Mouse (Mus musculus): Measurements from ENCODE around the gene Svep1. TPM values are rescaled to one million over a fixed set of nuclear protein-coding genes. Genes with fewer than 3 reads are reported as not detected.

Svep1 gene
- polyA plus RNA-seq, 1 experiment: 20.0 TPM

DNA sequence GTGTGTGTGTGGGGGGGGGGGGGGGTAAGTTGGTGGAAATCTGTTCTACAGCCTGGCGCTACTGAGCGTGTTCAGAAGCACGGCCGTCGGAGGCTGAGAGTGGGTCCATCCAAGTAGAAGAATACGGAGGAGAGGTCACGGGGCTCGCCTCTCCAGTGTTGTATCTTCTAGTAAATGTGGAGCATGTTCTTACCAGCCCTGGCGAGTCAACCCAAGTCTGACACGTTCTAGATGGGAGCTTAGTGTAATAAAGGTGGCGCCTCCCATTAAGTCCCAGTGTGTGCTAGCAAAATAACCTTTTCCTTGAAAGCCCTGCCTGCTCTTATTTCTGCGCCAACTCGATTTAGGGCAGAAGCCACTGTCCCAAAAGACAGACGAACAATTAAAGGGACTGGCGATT, 29.4 kb downstream of the Svep1 start:
- DNase-seq: no peak
- no peak overlapping the region for H3K4me3 ChIP-seq (replicated peaks; ENCODE audit: extremely low read depth, low read depth, low read length)
- H3K4me1 ChIP-seq (ENCODE audit: control insufficient read depth, insufficient read depth, low read length): no peaks in the 10 kb centered on the region
- WGBS: 87% methylated on average over 15 of the region's 15 CpGs
- TF ChIP-seq POLR2A (IDR thresholded peaks at IDR 0.05; ENCODE audit: borderline replicate concordance, extremely low read depth, low read depth, low read length) (no peak), CTCF (IDR thresholded peaks at IDR 0.05; ENCODE audit: insufficient read depth, low read length) (no peak)

DNA sequence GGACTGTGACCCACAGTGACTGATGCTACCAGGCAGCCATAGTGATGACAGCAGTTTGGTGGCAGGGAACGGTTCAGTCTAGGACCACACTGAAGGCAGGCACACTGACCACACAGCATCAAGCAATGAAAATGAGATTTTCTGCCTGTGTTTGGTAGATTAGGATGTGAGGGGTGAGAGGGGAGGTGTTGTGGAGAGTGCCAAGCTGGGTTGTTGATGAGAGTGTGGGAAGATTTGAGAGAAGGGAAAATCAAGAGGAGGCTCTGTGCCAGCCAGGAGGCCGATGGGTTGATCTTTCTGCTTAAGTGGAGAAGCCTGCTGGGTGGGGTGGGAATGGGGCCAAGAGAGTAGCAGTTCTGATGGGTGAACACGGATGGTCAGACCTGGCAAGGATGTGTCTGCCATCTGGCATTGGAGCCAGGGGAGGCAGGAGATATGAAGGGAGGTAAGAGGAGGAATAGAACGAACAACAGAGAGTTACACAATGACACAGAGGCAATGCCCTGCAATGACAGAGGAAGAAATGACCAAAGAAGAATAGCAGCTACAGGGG, 32.1 kb downstream of the Svep1 start:
- no peak for DNase-seq
- Histone ChIP-seq H3K4me3 (replicated peaks; ENCODE audit: extremely low read depth, low read depth, low read length) (no peak overlapping the region), H3K4me1 (ENCODE audit: control insufficient read depth, insufficient read depth, low read length) (no peaks in the 10 kb centered on the region)
- 62% methylated on average over 4 of the region's 4 CpGs for WGBS
- TF ChIP-seq POLR2A (IDR thresholded peaks at IDR 0.05; ENCODE audit: borderline replicate concordance, extremely low read depth, low read depth, low read length) (no peak), CTCF (IDR thresholded peaks at IDR 0.05; ENCODE audit: insufficient read depth, low read length) (no peak)

DNA sequence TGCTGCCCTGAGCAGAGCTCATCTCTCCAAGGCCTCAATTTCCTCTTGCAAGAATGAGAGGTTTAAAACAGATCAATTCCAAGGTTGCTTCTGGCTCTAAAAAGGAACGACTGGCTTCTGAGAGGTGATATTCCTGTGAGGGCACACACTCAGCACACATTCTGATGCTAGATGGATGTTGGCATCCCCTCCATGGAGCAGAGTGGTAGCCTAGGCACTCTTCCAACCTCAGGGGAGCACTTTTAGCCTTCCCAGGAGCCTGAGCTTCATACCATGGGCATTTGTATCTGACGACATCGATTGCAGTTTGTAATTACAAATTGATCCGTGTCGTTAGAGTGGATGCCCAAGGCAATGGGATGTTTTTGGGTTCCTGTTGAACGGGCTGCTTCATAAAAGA, 33.3 kb downstream of the Svep1 start:
- Histone ChIP-seq H3K4me3 (replicated peaks; ENCODE audit: extremely low read depth, low read depth, low read length) (no peak overlapping the region), H3K4me1 (ENCODE audit: control insufficient read depth, insufficient read depth, low read length) (no peaks in the 10 kb centered on the region; the same call in 1 of the 2 replicates)
- DNase-seq: no peak
- WGBS: 87% methylated on average over 6 of the region's 6 CpGs
- TF ChIP-seq CTCF (IDR thresholded peaks at IDR 0.05; ENCODE audit: insufficient read depth, low read length) (no peak), POLR2A (IDR thresholded peaks at IDR 0.05; ENCODE audit: borderline replicate concordance, extremely low read depth, low read depth, low read length) (no peak)

DNA sequence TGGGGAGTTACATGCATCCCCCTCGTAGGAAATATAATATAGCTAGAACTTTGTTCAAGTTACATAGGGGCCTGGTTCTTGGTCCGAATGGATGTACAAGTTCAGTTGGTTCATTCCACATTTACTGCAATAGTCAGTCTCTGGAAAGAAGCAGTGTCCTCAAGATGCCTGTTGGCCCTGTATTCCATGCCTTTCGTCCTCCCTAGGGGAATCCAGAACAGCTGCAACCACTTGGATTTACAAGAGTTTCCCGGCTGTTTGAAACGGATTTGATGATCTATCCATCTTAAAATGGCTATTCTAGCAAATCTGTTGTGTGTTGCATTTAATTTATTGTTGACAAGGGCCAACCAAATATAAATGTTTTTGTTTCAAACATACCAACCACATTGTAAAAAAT, 36.2 kb downstream of the Svep1 start:
- 73% methylated on average over 5 of the region's 5 CpGs for WGBS
- no peak for DNase-seq
- TF ChIP-seq CTCF (IDR thresholded peaks at IDR 0.05; ENCODE audit: insufficient read depth, low read length): no peak
- no peak for TF ChIP-seq POLR2A (IDR thresholded peaks at IDR 0.05; ENCODE audit: borderline replicate concordance, extremely low read depth, low read depth, low read length)
- Histone ChIP-seq H3K4me1 (ENCODE audit: control insufficient read depth, insufficient read depth, low read length) (no peaks in the 10 kb centered on the region; the same call in 1 of the 2 replicates), H3K4me3 (replicated peaks; ENCODE audit: extremely low read depth, low read depth, low read length) (no peak overlapping the region)

DNA sequence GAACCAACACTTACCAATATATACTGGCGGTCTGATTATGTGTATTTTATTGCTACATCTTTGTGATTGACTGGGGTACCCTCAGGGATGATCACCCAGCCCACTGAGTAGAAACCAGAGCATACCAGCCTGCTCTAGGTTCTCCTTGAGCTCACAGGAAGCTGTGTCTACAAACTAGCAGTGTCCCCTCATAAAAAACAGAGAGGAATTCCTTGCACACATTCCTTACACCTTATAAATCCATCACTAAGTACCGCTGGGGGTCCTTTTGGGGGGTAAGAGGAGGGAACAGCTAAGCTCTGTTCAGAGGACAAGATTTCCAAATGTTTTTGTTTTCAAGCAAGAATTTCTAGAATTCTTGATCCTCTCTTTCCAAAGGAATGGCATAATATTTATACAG, 36.7 kb downstream of the Svep1 start:
- no peaks in the 10 kb centered on the region; the same call in 1 of the 2 replicates for H3K4me1 ChIP-seq (ENCODE audit: control insufficient read depth, insufficient read depth, low read length)
- DNase-seq: no peak
- TF ChIP-seq POLR2A (IDR thresholded peaks at IDR 0.05; ENCODE audit: borderline replicate concordance, extremely low read depth, low read depth, low read length) (no peak), CTCF (IDR thresholded peaks at IDR 0.05; ENCODE audit: insufficient read depth, low read length) (no peak)
- 68% methylated on average over 2 of the region's 2 CpGs for WGBS
- H3K4me3 ChIP-seq (replicated peaks; ENCODE audit: extremely low read depth, low read depth, low read length): no peak overlapping the region

DNA sequence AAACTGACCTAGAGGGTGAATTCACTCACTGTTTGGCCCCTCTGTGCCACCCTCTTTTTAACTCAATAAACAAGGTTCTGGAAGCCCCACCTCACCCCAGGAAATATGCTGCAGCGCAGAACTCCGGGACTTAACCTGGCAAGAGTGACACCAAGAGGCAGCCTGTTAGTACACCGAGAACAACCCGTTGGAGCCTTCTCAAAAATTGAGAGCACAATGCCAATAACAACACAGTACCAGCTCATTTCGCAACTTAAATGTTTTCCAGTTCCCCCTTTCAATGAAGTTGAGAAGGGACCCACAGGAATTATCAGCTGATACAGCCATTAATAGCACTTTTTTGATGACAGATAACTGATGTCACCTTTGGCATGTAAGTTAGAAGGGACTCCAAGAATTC, 38.3 kb downstream of the Svep1 start:
- no peak overlapping the region for H3K4me3 ChIP-seq (replicated peaks; ENCODE audit: extremely low read depth, low read depth, low read length)
- WGBS: 60% methylated on average over 5 of the region's 5 CpGs
- DNase-seq: no peak
- H3K4me1 ChIP-seq (ENCODE audit: control insufficient read depth, insufficient read depth, low read length): no peaks in the 10 kb centered on the region; the same call in 1 of the 2 replicates
- TF ChIP-seq POLR2A (IDR thresholded peaks at IDR 0.05; ENCODE audit: borderline replicate concordance, extremely low read depth, low read depth, low read length): no peak
- no peak for TF ChIP-seq CTCF (IDR thresholded peaks at IDR 0.05; ENCODE audit: insufficient read depth, low read length)

DNA sequence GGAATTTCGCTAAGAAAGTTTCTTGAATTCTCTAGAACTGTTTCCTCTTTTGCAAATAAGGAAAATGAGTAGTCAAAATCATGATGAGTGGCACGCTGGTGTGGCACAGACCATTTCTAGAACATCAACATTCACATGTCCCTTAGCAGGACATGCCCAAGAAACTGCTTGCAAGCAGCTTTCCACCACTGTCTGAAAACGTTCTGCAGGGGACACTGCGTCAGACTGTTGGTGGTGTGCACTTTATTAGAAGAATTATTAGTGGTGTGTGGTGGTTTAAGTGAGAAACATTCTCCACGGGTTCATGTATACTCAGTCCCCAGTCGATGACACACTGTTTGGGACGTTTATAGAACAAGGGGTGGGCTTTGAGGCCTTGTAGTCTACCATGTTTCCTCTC, 40.9 kb downstream of the Svep1 start:
- H3K4me1 ChIP-seq (ENCODE audit: control insufficient read depth, insufficient read depth, low read length): no peaks in the 10 kb centered on the region; the same call in 1 of the 2 replicates
- no peak for TF ChIP-seq CTCF (IDR thresholded peaks at IDR 0.05; ENCODE audit: insufficient read depth, low read length)
- TF ChIP-seq POLR2A (IDR thresholded peaks at IDR 0.05; ENCODE audit: borderline replicate concordance, extremely low read depth, low read depth, low read length): no peak
- DNase-seq: no peak
- no peak overlapping the region for H3K4me3 ChIP-seq (replicated peaks; ENCODE audit: extremely low read depth, low read depth, low read length)
- WGBS: 74% methylated on average over 7 of the region's 7 CpGs

DNA sequence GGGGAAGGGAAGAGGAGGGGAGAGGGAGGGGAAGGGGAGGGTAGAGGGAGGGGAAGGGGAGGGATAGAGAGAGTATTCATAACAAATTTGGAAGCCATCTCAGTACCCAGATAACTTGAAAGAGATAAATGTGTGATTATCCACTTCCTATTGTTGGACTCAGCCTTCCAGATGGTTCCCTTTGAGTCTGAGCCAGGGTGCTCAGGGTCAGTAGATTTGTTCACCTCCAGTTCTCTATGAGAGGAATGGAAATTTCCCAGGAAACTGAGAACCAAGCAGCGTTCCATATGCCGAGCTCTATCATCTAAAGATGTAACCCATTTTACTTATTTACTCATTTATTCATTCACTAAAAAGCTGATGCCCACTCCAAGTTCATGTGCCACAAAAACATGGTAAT, 44.8 kb downstream of the Svep1 start:
- TF ChIP-seq CTCF (IDR thresholded peaks at IDR 0.05; ENCODE audit: insufficient read depth, low read length) (no peak), POLR2A (IDR thresholded peaks at IDR 0.05; ENCODE audit: borderline replicate concordance, extremely low read depth, low read depth, low read length) (no peak)
- 50% methylated on average over 2 of the region's 2 CpGs for WGBS
- DNase-seq: no peak
- no peak overlapping the region for H3K4me3 ChIP-seq (replicated peaks; ENCODE audit: extremely low read depth, low read depth, low read length)
- no peaks in the 10 kb centered on the region for H3K4me1 ChIP-seq (ENCODE audit: control insufficient read depth, insufficient read depth, low read length)

DNA sequence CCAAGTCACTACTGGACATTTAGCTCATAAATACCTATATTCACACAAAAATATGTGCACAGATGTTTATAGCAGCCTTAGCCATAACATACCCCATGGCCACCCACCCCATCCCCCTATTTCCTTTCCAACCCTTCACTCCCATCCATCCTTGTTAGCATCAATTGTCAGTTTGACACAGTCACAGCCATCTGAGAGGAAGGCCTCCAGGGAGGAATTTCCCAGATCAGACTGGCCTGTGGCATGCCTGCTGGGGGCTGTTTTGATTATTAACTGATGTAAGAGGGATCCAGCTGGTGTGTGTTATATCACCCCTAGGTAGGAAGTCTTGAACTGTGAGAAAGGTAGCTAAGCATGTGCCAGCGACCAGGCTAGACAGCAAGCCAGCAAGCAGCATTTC, 47.1 kb downstream of the Svep1 start:
- WGBS: 25% methylated on average over 1 of the region's 1 CpGs

DNA sequence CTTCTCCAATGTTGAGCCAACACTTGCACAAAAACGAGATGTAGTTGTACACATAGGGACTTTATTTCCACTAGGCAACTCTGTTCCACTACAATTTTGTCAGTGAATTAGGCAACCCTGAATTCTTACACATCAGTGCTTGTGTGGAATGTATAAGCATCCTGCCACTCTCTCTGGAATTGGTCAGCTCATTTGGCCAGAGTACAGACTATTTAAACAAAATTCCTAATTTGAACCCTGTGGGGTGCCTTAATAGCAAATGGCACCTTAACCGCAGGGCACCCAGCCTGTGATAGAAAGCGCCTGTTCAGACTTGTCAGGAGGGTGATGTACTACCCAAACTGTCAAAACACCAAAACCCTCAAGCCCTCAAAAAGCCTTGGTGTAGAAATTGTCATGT, 56.4 kb downstream of the Svep1 start:
- TF ChIP-seq CTCF (IDR thresholded peaks at IDR 0.05; ENCODE audit: insufficient read depth, low read length) (no peak), POLR2A (IDR thresholded peaks at IDR 0.05; ENCODE audit: borderline replicate concordance, extremely low read depth, low read depth, low read length) (no peak)
- 74% methylated on average over 3 of the region's 3 CpGs for WGBS
- no peak for DNase-seq
- Histone ChIP-seq H3K4me3 (replicated peaks; ENCODE audit: extremely low read depth, low read depth, low read length) (no peak overlapping the region), H3K4me1 (ENCODE audit: control insufficient read depth, insufficient read depth, low read length) (peaks cover 3% of the 10 kb centered on the region)

More for the DNA sequence above, 47.1 kb downstream of the Svep1 start:
- H3K4me1 ChIP-seq (ENCODE audit: control insufficient read depth, insufficient read depth, low read length): no peaks in the 10 kb centered on the region
- TF ChIP-seq CTCF (IDR thresholded peaks at IDR 0.05; ENCODE audit: insufficient read depth, low read length) (no peak), POLR2A (IDR thresholded peaks at IDR 0.05; ENCODE audit: borderline replicate concordance, extremely low read depth, low read depth, low read length) (no peak)
- no peak overlapping the region for H3K4me3 ChIP-seq (replicated peaks; ENCODE audit: extremely low read depth, low read depth, low read length)
- no peak for DNase-seq
